Mouse (Mus musculus) thymus, adult 2 months (tissue): Measurements from ENCODE around the gene Gm12355. TPM values are rescaled to one million over a fixed set of nuclear protein-coding genes. Genes with fewer than 3 reads are reported as not detected.
"Not testable (repeated sequence)": the region's sequence is repeated elsewhere in the genome, so short reads cannot be mapped to it uniquely, and the experiment has no call there.

Experiments
- DNase-seq: peaks from one replicate; pipeline ENCODE4 v3.0.0; 2021
- H3K27ac ChIP-seq: fragments of 200-500 bp; 2 replicates; pipeline ENCODE4 v1.5.1; 2012; ENCODE audit warnings: low read length, control low read depth; ENCODE audit not compliant: control insufficient read depth, insufficient read depth
- H3K27me3 ChIP-seq: fragments of 200-500 bp; 2 replicates; pipeline ENCODE4 v1.6.1; 2012; ENCODE audit warnings: mild to moderate bottlenecking, low read length, moderate library complexity, mixed read lengths; ENCODE audit not compliant: control insufficient read depth, insufficient read depth
- H3K36me3 ChIP-seq: fragments of 200-500 bp; 2 replicates; pipeline ENCODE4 v1.6.1; 2012; ENCODE audit warnings: mild to moderate bottlenecking, low read length, moderate library complexity; ENCODE audit not compliant: control insufficient read depth, insufficient read depth
- H3K4me1 ChIP-seq: fragments of 200-500 bp; replicated peaks from 2 replicates; pipeline ENCODE4 v1.6.1; 2012; ENCODE audit warnings: low read length; ENCODE audit not compliant: control insufficient read depth, insufficient read depth
- H3K4me3 ChIP-seq: fragments of 200-500 bp; 2 replicates; pipeline ENCODE4 v1.5.1; 2012; ENCODE audit warnings: mild to moderate bottlenecking, low read length, control low read depth, moderate library complexity; ENCODE audit not compliant: control insufficient read depth, insufficient read depth
- CTCF ChIP-seq: fragments of 200-500 bp; IDR thresholded peaks from 2 replicates; pipeline ENCODE4 v1.5.1; 2012; ENCODE audit warnings: mild to moderate bottlenecking, control low read depth, low read length, moderate library complexity, borderline replicate concordance; ENCODE audit not compliant: control insufficient read depth, poor library complexity, insufficient read depth; ENCODE audit errors: extremely low read depth
- POLR2A ChIP-seq: fragments of 200-500 bp; IDR thresholded peaks from 2 replicates; pipeline ENCODE4 v1.6.1; 2012; ENCODE audit warnings: mild to moderate bottlenecking, low read length, control low read depth, moderate library complexity; ENCODE audit not compliant: control insufficient read depth, poor library complexity, insufficient read depth; ENCODE audit errors: extremely low read depth
- WGBS: fragments of 180-500 bp; shearing (Covaris S2); methylation state at CpG from one replicate; pipeline ENCODE4 v1.1.7; 2018; 5-methylcytosine and 5-hydroxymethylcytosine counted together
- polyA plus RNA-seq: library from polyadenylated mRNA; depleted of rRNA; stranded (reverse); fragments of >200 nt; gene quantifications from 2 replicates; pipeline ENCODE4 v1.2.3, GENCODE M21; 2012

Gene Gm12355
- polyA plus RNA-seq, 1 experiment: not detected

DNA sequence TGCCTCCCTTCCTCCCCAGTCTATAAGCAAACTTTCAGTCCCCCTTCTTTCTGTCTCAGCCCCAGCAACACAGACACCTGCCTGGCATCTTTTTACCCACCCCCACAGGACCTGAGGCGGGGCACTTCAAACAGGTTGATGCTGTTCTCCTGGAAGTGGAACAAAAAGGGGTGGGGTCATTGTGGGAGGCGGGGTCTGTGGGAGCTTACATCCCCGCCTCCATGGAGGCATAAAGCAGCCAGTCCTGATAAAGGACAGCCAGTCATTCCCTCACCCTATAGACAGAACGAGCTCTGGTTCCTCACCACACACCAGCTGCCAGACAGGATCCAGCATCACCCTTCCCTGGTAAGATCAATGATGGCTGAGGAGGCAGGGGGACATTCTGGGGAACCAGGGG, 38.6 kb upstream of the Gm12355 start, which contains the start of gene Gsdma:
TSS of gene Gsdma (plus strand) at position 261 of the 400 bp plus-strand sequence.
- TF ChIP-seq POLR2A: no peak
- no peak for TF ChIP-seq CTCF
- Histone ChIP-seq H3K27ac (no peak within 1 kb of the TSS), H3K4me3 (no peak within 1 kb of the TSS), H3K27me3 (no peaks in the 10 kb centered on the region), H3K4me1 (no peaks in the 10 kb centered on the region), H3K36me3 (no peaks in the 10 kb centered on the region)
- WGBS: 78% methylated on average over 4 of the region's 4 CpGs
- no peak for DNase-seq

GRCm38 (mm10) chr11:98660517-98660916, 35.1 kb upstream of the Gm12355 start:
- H3K4me1 ChIP-seq: no peaks in the 10 kb centered on the region
- TF ChIP-seq POLR2A (no peak), CTCF (no peak)
- no peaks in the 10 kb centered on the region for H3K27me3 ChIP-seq
- no peak overlapping the region for H3K4me3 ChIP-seq
- no peak overlapping the region for H3K27ac ChIP-seq
- DNase-seq: peak; percentile 36
- WGBS: 4% methylated on average over 6 of the region's 6 CpGs
- H3K36me3 ChIP-seq: no peaks in the 10 kb centered on the region

DNA sequence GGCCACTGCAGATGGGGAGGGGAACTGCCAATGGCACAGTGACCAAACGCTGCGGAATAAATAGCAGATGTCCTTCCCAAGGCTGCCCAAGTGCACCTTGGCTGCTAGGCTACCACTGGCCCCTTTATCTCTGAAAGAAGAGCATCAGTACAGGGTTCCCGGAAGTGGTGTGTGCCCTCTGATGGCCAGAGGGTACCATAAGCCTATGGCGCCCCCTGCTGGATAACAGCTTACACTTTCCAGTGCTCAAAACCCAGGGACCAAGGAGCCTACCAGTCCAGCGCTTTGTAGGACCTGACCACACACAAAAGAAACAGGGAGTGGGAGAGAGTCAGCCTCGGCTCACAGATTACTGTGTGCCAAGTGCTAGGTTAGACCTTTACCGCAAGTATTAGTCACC, 29.6 kb upstream of the Gm12355 start:
- peak; percentile 61; the same call in 1 of the 2 replicates for TF ChIP-seq CTCF
- H3K4me1 ChIP-seq, H3K4me3 ChIP-seq, H3K27me3 ChIP-seq, H3K27ac ChIP-seq, H3K36me3 ChIP-seq: not testable (repeated sequence)
- WGBS: 13% methylated on average over 7 of the region's 7 CpGs
- DNase-seq: peak; percentile 51

GRCm38 (mm10) chr11:98646459-98646858, 21.0 kb upstream of the Gm12355 start, which contains the start of gene Gsdma2:
Gene Gsdma2, plus strand, starts transcription at chr11:98646759.
- no peaks in the 10 kb centered on the region; the same call in 1 of the 2 replicates for H3K27me3 ChIP-seq
- TF ChIP-seq CTCF (no peak), POLR2A (no peak)
- no peak within 1 kb of the TSS for H3K4me3 ChIP-seq
- no peaks in the 10 kb centered on the region for H3K36me3 ChIP-seq
- 63% methylated on average over 2 of the region's 2 CpGs for WGBS
- no peak within 1 kb of the TSS for H3K27ac ChIP-seq
- DNase-seq: no peak
- no peaks in the 10 kb centered on the region for H3K4me1 ChIP-seq

DNA sequence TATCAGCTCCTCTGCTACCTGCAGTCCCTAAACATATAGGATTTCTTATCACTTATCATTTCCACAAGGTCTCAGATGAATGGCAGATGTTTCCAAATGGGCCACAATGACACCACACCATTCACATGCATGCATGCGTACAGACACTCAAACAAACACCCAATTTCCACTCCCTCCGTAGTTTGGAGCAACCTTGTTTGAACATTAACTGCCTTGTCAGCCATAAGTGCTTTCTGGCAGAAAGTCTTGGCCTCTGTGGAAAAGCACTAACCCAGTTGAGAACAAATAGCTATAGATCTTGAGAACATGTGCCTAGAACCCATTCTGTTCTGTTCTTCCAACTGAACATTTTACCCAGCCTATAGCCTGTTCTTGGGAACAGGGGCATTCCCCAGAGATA, 20.5 kb upstream of the Gm12355 start:
- no peaks in the 10 kb centered on the region for H3K4me1 ChIP-seq
- TF ChIP-seq CTCF (no peak), POLR2A (no peak)
- no peak overlapping the region for H3K4me3 ChIP-seq
- H3K27me3 ChIP-seq: no peaks in the 10 kb centered on the region; the same call in 1 of the 2 replicates
- 86% methylated on average over 2 of the region's 2 CpGs for WGBS
- no peak overlapping the region for H3K27ac ChIP-seq
- no peaks in the 10 kb centered on the region for H3K36me3 ChIP-seq
- DNase-seq: no peak

DNA sequence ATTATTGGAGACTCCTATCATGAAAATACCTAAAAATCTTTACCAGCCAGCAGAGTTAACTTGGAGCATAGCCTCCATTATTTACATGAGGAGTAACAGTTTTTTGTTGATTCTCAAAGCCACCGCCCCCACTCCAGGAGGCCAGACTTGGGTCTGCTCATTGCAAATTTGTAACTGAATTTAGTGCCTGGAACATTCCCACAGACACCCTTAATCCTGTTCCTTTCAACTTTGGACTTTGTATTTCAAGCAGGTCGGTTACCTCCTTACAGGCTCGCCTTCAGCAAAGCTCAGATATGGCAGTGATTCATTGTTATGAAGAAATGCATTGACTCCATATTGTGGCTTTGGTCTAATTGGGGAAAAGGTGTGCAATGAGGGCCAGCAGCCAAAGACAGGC, 19.3 kb upstream of the Gm12355 start:
- DNase-seq: no peak
- TF ChIP-seq POLR2A (no peak), CTCF (no peak)
- Histone ChIP-seq H3K4me1 (no peaks in the 10 kb centered on the region), H3K27ac (no peak overlapping the region), H3K36me3 (no peaks in the 10 kb centered on the region), H3K4me3 (no peak overlapping the region), H3K27me3 (no peaks in the 10 kb centered on the region)
- 95% methylated on average over 3 of the region's 3 CpGs for WGBS

GRCm38 (mm10) chr11:98640091-98640490, 14.6 kb upstream of the Gm12355 start:
- WGBS: 52% methylated on average over 5 of the region's 5 CpGs
- H3K27ac ChIP-seq: no peak overlapping the region
- H3K36me3 ChIP-seq: no peaks in the 10 kb centered on the region
- DNase-seq: no peak
- no peak for TF ChIP-seq POLR2A
- no peak for TF ChIP-seq CTCF
- H3K27me3 ChIP-seq: no peaks in the 10 kb centered on the region
- H3K4me1 ChIP-seq: no peaks in the 10 kb centered on the region
- H3K4me3 ChIP-seq: no peak overlapping the region
